Mouse (Mus musculus): ENCODE measurements around the gene Zkscan8.
A peak's percentile ranks its signal among the peaks of the same experiment; 100 is the strongest.
"Not testable (repeated sequence)": the region's sequence is repeated elsewhere in the genome, so short reads cannot be mapped to it uniquely, and the experiment has no call there.

The Zkscan8 gene

DNA sequence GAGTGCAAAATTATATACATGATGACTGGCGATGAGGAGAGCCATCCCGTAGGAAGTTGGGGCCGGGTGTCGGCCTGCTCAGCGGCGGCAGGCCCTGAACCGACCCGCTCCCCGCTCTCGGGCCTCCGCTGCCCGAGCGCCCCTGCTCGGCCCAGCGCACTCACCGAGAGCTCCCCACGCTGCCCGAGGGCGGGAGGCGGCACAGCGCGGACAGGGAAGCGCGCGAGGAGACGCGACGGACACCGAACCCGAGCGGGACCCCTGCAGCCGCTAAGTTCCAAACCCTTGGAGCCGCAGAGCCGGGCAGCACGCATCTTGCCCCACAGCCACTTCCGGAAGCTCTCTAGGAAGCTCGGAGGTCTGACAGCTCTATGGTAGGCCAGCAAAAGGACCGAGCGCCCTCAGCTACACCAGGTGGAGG lies at the start of gene Zkscan8:
TSS of gene Zkscan8 (minus strand) at position 340 of the 421 bp plus-strand sequence.
- peak; percentile 88 for DNase-seq (ENCODE audit: low read depth, low spot score)

DNA sequence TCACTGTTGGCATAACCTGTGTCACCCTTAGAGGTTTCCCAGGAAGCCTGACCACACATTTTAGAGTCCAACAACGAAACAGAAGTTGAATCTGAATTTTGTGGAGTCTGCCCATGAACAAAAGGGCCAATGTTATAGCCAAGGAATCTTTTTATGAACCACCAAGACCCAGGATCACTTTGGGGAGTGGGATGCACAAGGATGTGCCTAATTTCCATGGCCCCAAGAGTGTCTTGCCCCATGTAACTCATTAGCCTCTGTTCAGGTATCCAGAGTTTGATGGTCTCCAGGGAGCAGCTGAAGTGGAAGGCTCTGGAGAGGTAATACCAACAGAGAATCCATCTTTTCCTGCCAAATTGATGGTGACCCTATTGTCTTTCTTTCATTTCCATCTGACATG lies 28.9 kb upstream of the Zkscan8 start, which contains the start of gene Olfr1535:
TSS of gene Olfr1535 (minus strand) at position 101 of the 400 bp plus-strand sequence.
- no peak for DNase-seq (ENCODE audit: low read depth, low spot score)

DNA sequence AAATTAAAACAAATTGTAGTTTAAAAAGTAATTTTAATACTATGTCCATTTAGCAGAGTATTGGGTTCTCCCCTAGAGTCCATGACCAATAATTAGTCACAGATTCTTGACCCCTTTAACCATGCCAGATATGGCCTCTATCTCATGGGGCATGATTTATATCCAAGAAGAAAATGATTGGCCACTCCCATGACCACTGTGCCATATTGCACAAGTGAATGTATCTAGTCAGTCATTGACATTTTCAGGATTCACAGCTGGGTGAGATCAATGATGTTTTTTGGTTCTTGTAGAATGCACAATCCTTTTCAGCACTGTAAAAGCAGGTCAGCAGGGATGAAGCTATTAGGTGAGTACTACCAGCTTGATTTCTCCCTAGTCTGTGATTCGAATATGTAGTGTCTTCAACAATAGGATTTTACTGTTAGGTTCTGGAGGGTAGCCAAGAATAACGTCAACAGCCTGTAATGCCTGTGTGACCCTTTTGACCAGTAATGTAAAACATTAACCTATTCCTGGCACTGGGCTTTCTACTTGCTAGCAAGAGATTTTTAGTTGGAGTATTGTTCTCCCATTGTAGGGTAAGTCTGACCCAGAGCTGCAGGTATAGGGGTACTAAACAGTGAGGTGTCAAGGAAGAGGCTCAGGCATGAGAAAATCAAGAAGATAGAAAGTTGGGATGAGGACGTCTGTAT lies 19.6 kb upstream of the Zkscan8 start:
- no peak for DNase-seq (ENCODE audit: low read depth, low spot score)

DNA sequence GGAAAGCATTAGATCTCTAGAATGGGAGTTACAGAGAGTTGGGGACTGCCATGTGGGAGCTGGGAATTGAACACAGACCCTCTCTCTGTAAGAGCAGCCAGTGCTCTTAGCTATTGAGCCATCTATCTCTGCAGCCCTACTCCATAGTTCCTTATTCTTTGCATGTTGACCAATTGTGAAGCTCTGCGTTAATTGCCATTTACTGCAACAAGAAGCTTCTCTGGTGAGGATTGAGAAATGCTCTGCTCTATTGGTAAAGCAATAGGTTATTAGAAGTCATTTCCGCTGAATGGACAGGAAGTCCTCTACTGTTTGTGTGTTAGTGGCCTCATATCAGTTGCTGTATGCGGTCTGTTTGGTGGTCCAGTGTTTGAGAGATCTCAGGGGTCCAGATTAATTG lies 18.6 kb upstream of the Zkscan8 start:
- DNase-seq (ENCODE audit: low read depth, low spot score): no peak

DNA sequence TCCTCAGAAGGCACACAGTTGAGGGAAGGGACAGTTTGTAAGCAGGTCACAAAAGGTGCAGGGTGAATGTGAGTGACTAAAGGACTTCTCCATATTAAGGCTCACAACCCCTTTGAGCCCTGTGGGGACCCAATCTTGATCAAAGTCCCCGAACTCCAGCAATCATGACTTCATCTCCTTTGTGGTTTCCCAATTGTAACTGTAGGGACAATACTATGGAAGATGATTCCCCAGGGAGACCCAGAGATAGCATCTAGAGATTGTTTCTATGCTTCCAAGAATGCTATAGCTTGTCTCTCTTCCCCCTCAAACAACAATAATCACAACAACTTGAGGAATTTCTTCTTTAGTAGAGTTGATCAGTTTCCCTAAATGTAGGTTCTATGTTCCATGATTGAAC lies 11.8 kb upstream of the Zkscan8 start, which contains the start of gene Olfr1366:
TSS of gene Olfr1366 (minus strand) at position 101 of the 400 bp plus-strand sequence.
- no peak for DNase-seq (ENCODE audit: low read depth, low spot score)

DNA sequence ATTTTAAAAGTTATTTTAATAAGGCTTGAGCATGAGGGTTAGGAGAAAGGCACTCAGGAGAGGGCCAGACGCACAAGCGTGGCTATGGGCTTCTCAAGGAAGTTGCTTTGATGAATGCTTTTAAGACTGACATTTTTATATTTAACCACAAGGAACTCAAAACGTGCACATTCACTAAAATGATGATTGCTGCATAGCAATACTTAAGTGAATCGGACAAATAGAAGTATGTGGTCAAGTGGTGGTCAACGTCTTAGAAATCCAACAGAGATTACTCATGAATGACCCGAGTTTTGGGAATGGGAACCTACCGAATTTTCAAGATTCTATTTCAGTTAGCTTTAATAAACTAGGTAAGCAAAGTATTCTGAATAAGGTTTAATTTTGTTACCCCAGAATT lies 784 bp downstream of the Zkscan8 start:
- no peak for DNase-seq (ENCODE audit: low read depth, low spot score)

DNA sequence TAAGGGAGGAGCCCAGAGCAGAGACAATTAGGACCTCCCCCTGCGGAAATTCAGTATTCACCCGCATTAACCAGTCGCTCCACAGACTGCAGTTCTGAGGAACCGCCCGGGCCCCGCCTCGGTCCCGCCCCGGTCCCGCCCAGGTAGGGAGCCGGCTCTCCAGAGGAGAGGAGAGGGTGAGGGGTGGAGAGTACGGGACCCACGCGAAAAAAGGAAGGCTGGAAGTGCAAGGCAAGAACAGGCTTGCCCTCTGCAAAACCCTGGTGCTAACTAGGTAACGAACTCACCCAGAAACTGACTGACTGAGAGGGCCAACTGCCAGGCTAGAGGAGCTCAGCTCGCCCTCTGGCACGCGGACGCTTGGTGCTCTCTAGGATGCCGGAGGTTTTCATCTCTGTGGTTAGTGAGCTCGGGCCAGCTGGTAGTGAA lies 24.7 kb downstream of the Zkscan8 start:
- peak; percentile 82 for DNase-seq (ENCODE audit: low read depth, low spot score)

DNA sequence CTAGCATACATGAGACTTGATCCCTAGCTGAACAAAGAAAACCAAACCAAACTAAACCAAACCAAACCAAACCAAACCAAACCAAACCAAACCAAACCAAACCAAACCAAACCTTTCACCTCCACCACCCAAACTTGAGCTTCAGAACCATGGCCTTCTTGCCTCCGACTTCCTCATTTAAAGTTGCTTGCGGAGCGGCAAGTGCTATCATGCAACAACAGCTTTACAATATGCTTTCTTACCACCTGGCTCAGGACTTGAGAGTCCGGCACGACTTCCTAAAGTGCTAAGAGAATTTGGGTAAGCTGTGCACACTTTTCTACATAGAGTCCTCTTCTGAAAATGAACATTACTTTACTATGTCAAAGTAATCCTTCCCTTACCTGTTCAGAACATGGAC lies 28.6 kb downstream of the Zkscan8 start:
- DNase-seq (ENCODE audit: low read depth, low spot score): no peak

DNA sequence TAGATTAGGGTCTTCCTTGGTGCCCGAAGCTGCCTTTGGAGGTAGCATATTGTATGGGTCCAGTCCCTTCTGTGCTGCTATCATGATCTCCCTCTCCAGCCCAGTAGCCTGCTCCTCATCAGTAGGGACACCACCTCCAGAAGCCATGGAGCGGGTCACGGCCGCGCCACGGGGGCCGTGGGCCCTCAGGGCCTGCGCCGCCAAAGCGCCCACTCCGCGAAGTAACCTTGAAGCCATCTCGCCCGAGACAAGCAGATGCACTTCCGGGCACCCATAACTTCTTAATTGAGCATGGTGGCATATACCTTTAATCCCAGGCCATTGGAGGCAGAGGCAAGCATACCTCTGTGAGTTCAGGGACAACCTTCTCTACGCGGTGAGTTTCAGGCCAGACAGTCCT lies 29.7 kb downstream of the Zkscan8 start, which contains the start of gene Gm11273:
TSS of gene Gm11273 (minus strand) at position 237 of the 400 bp plus-strand sequence.
- DNase-seq (ENCODE audit: low read depth, low spot score): not testable (repeated sequence)

DNA sequence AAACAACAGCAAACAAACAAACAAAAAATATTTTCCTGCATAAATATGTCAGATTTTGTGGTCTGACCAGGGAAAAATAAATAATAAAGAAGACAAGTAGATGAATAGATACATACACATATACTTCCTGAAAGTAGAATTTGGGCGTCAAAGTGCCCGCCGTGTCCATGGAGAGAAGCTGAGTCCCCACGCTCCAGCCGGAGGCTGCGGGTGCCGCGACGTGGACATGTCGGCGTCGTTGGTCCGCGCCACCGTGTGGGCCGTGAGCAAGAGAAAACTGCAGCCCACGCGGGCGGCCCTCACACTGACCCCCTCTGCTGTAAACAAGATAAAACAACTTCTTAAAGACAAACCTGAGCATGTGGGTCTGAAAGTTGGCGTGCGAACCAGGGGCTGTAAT lies 35.8 kb downstream of the Zkscan8 start, which contains the start of gene AK157302:
TSS of gene AK157302 (plus strand) at position 144 of the 400 bp plus-strand sequence.
- DNase-seq (ENCODE audit: low read depth, low spot score): no peak

DNA sequence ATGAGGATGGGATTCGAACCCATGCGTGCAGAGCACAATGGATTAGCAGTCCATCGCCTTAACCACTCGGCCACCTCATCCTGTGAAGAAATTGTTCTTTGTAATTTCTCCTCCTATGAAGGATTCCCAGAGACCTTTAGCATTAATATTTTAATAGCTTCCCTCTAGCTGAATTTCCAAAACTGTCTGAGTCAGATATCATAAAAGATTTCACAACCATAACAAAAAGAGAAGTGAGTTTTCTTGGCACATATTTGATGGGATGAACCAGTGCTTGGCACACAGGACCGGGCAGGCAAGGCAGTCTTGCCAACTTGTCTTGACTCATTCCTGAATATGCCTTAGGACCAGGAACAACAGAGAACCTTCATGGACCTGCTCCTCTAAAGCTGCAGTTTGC lies 38.1 kb downstream of the Zkscan8 start:
- DNase-seq (ENCODE audit: low read depth, low spot score): no peak

DNA sequence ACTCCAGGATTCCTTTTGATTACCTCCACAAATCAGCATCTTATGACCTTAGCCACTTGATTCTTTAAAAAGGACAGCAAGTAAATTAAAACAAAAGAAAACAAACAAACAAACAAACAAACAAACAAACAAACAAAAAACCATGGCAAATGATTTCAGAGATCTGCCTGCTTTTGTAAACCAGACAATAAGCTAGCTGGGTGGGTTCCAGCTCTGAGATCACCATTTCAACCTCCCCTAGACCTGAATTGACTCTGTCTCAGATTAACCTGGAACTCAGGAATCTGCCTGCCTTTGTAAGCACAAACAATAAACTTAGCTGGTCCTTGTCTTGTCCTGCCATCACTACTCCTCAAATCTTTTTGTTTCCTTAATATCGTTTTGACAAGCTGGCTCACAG lies 44.0 kb downstream of the Zkscan8 start:
- DNase-seq (ENCODE audit: low read depth, low spot score): no peak

DNA sequence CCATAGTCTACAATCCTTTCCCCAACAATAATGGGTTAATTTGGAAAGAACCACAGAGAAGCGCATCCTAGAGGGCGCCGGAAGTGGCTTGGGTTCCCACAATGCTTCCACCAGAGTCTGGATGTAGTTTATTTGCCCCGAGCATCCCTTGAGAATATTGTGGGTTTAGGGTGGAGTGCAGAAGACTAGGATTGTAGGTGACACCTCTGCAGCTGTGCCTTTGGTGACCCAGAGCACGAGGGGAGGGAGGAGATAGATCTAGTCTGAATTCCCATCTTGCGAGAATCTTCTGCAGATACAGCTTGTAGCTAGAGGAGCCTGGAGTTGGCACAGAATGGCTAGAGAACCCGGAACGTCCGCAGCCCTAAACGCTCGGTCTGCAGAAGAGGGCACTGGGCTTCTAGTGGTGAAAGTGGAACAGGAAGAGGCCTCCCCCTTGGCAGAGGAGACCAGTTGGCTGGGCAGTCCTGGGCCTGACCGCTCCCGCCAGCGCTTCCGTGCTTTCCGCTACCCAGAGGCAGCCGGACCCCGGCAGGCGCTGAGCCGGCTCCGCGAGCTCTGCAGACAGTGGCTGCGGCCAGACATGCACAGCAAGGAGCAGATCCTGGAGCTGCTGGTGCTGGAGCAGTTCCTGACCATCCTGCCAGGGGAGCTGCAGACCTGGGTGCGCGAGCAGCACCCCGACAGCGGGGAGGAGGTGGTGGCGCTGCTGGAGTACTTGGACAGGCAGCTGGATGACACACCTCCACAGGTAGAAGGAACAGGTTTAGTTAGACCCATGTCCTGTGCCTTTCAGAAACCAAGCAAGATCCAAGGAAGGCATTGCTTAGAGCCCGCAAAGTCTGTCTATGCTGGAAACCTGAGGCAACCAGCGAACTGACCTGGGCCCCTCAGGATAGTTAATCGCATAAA lies 51.9 kb downstream of the Zkscan8 start, which contains the start of the genes Zkscan4 and Gm10065:
TSS of gene Zkscan4 (plus strand) at position 149 of the 912 bp plus-strand sequence.
TSS of gene Gm10065 (minus strand) at position 683 of the 912 bp plus-strand sequence.
- peak; percentile 56 for DNase-seq (ENCODE audit: low read depth, low spot score)

DNA sequence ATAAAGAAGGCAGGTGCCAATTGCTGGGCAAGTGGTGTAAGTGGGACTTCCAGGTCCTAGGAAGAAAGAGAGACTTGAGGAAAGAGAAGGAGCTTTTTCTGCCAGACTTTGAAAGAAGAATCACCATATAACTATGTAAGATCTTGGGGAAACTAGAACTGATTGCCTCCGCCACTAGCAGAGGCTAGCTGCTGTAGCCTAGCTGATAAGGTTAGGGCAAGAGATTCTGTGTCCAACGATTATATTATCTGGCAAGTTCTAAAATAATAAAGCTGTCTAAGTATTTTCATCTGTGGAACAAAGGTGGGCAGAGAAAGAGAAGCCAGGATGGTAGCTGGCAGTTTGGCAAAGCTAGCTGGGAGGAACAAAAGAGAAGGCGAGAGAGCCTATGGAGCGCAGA lies 58.5 kb downstream of the Zkscan8 start:
- DNase-seq (ENCODE audit: low read depth, low spot score): no peak

DNA sequence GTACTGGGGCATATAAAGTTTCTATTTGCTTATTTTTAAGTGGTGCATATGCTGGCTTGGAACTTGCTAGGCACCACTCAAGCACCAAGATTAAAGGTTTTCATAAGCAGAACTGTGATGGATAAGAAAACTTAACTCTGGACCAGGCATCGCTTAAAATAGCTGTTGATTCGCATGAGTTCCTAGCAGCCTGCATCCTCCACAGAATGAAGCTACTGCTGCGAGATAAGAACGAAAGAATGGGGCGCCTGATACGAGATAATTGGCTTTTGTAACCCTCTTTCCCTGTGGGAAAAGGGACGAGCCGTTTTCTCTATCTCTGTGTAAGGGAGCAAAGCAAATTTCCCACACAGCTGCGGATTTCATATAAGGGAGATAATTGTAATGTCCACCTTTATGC lies 61.8 kb downstream of the Zkscan8 start:
- no peak for DNase-seq (ENCODE audit: low read depth, low spot score)

DNA sequence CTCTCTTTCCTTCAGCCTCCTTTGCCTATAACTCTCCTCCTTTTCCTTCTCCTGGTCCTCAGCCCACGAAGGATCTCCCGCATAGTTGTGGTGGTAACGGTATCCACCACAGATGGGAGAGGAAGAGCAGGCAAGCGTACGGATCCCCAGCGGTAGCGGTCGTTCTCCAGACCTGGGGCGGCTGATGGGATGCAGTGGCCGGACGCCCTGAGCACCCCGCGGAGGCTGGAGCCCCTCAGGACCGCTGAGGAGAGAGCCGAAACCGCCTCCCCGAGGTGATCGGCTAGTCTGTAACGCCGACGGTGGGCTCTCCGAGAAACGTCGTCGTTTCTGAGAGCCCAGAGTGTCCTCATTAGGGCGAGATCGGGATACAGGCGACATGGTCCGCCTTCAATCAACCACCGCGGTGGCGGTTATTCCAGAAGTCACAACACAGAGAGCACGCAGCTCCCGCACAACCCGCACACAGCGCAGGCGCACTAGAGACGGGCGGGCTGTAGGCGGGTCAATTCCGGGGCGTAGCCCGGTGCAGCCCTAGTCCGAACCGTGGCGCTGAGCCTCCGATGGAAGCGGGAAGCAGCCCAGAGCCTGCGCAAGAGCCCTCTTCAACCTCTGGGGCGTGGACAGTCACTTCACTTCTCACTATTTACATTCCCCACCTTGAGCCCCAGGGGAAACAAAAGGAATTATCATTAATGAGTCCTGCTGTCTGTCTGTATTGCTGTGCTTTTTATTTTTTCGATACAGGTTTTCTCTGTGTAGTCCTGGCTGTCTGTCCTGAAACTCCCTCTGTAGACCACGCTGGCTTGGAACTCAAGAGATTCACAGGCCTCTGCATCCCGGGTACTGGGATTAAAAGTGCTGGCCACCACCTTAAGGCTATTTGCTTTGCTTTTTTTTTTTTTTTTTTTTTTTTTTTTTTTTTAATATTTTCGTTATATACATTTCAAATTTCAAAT lies 62.6 kb downstream of the Zkscan8 start, which contains the start of gene Nkapl:
TSS of gene Nkapl (minus strand) at position 449 of the 959 bp plus-strand sequence.
- DNase-seq (ENCODE audit: low read depth, low spot score): peak; percentile 89

DNA sequence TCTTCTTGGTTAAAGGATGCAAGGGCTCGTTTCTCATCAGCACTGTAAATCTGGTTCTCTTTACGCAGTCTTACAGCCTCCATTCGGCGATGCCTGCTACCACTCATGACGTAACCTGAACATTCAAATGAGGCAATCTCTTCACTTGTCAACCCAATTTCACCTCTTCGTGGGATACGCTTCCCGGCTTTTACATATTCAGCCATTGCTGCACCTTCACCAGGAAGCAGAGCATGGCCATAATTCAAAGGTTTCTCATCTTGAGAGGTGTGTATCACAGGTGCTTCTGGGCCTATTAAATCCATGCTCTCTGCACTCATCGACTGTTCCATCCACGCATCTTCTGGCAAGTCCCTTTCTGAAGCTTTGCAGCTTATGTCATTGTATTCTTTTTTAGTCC lies 63.6 kb downstream of the Zkscan8 start:
- DNase-seq (ENCODE audit: low read depth, low spot score): no peak

All from mesoderm, embryonic 11.5 days (tissue).